Mouse (Mus musculus) layer of hippocampus, postnatal 10 days (tissue): ENCODE measurements around the gene Med23. TPM values are rescaled to one million over a fixed set of nuclear protein-coding genes. Genes with fewer than 3 reads are reported as not detected.

Experiments
- DNase-seq, 2 experiments: peaks; one replicate each; pipeline ENCODE4 v3.0.0; 2021; ENCODE audit warnings: low spot score in 2 of 2
- long read RNA-seq: library from polyadenylated mRNA; stranded (forward); transcript quantifications from one replicate; pipeline ENCODE4 v2.0.0, GENCODE M21; 2023
- total RNA-seq, 2 experiments: library from RNA; stranded (reverse); gene quantifications; 2 replicates each; pipeline ENCODE4 v1.2.3; 2021

The Med23 gene
- 10 to 100 TPM; 27.9 to 29.0 TPM for total RNA-seq
- long read RNA-seq, full-length matches to known transcripts = 1 of 5 reads
- long read RNA-seq, partial matches to known transcripts = 3 of 5 reads
- long read RNA-seq, other reads (novel, unspliced or antisense) = 1 of 5 reads

DNA sequence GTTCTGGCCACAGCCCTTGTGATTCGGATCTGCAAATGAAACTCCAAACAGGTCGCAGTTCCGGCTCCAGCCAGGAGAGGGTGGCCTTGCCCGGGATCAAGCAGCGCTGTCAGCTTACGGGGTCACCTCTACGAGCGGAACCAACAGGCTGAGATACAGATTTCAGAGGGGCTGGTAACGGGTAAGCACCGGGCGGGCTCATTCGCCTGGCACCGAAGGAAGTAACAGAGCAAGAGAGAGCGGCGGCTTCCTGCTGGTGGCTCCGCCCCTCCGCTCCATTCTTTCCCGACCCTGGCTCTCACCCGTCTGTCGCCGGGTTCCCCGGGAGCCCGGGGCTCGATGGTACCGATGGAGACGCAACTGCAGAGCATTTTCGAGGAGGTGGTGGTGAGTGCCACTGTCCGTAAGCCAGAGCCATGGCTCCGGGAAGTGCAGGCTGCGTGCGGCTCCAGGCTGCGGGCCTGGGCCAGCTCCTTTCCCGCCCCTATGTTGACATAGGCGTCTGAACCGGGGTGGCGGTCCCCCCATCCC is at the start of gene Med23:
Med23 (plus strand) TSS at position 227 of the 531 bp plus-strand sequence.
- peak; percentile 100 for DNase-seq

DNA sequence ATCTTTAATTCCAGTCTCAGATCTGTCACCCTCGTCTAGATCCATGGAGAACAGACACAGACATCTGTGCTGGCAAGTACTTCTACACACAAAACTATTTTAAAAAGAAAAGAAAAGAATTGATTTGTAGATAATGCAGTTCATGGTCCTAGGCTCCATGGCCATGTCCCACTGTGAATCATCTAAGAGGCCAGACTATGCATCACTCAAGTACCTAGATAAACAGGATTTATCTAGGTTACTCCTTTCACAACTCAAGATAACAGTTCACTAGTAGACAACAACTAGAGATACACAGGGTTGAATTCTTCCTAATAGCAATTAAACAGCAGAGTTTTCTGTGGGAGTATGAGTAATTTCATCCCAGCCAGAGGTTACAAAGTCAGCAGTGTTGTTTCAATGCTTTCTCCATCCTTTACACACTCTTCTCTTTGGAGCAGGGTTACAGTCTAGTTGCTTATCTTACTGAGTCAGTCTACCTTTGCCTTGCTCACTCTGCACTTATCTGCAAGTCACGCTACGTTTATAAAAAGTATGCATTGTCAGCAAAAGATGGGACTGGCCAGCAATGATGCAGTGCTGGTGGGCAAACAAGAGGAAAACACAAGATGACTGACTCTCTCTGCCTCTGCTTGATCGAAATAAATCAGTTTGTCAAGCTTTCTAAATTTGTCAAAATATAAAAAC is 47.7 kb upstream of the Med23 start:
- DNase-seq = no peak

DNA sequence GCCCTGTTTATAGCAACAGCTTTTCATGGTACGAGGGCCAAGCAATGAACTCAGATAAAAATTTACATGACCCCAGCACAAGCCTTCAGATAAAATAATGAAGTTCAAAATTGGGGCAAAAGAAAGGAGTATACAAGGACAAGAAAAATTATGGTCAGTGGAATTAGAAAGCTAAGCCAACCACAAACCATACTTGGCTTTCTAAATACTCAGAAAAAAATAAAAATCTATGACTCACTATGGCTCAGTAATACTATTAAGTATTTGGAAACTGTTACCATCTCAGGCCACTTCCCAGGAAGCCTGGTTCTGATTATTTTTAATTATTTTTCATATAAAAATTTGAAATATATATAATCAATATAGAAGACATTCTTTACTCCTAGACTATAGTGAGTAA is 46.9 kb upstream of the Med23 start:
- DNase-seq = no peak

DNA sequence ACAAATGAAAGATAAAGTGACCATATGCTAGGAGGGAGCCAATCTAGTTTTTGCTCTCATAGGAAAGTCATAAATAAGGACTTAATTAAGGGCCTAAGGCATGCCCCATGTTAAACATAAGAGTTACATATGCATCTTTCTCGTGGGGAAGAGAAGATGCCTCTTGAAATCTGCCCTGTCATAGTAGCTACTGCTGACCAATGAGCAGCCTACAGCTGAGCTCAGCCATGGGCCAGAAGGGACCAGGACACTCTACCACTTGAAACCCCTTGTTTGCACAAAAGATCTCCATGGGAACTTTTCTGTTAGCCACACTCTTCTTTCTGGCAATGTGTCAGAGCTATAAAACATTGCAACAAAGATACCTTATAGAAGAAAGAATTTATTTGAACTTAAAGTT is 46.5 kb upstream of the Med23 start:
- DNase-seq = no peak

DNA sequence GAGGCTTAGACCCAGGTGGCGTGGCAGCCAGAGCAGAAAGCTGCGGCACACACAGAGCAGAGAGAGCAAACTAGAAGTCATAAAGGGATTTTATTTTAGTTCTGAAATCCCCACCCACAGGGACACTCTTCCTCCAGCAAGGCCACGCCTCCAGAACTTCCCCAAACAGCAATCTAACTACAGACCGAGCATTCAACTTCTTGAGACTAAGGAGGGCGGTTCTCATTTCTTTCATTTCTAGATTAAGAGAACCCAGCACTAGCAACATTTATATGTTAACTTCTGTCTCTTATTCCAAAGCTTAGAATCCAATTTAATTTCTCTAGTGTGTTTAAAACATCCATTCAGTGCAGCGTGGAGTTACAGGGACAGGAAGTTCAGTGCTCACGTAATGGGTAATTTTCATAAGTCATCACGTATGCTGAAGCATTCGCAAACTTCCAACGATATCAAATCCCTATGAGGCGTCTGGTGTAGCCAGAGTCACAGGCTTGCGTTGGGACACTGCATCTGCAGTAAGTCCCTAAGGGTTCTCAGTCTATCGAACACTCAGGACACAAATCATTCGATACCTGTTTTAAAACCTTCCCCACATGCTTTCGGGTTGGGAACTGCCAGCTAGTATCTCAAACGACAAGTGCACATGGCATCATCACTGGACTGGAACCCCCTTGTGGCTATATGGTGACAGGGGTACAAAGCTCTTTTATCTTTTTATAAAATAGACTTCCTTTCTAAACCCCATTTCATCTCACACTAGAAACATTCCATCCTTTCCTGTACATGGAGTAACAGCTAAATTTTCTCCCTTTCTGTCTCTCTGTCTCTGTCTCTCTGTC is 45.9 kb upstream of the Med23 start:
- no peak for DNase-seq

DNA sequence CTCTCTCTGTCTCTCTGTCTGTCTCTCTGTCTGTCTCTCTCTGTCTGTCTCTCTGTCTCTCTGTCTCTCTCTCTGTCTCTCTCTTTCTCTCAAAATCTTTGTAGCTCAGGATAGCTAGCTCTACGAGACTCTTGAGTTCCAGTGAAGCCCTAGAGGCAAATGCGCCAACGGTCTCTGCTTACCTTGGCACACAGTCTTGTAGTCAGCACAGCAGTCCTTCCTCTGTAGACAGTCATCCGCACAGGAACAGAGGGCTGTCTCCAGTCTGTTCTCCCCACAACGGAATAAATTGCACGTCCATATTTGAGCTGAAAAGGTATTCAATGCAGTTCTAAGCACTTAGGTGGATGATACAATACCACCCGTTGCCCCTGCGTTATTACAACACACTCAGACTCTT is 45.2 kb upstream of the Med23 start:
- no peak for DNase-seq

DNA sequence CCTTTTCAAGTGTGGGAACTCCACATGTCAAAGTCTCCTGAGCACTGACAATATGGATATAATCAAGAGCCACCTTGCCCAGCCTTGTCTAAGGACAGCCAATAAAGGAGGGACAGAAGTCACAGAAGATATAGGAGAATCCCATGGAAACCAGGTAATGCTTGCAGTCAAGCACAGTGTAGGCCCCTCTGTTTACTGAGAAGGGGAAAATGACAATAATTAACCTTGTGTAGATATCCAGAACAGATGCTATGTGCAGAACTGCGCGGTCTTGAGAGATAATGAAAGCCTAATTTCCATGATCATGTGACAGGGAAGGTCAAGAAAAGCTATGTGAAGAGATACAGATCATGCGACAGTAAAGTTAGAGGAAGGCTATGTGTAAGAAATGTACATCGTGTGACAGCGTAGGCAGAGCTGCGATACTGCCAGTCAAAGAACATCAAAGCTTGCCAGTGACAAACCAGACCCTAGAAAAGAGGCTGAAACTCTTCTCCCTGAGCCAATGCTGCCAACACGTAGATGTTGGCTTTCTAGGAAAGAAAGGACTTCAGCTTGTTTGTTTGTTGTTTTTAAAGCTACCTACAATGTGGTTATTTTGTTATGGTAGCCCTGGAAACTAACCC is 44.2 kb upstream of the Med23 start:
- no peak for DNase-seq

DNA sequence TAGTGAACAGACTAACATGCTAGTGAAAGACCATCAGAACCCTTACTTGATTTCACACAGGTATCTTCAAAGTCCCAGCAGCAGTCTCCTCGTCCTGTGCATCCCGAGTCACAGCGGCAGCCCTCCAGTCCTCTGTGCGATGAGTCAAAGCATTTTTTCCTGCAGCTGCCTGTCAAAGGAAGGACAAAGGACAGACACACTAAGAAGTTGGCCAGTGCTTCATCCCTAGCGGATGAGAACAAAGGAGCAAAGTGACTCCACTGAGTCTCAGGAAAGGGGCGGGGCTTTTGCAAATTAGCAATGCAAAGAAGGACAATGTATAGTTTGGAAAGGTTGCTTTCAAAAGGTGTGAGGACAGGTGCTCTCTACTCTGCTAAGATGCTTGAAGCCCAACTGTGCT is 43.7 kb upstream of the Med23 start:
- DNase-seq = no peak

DNA sequence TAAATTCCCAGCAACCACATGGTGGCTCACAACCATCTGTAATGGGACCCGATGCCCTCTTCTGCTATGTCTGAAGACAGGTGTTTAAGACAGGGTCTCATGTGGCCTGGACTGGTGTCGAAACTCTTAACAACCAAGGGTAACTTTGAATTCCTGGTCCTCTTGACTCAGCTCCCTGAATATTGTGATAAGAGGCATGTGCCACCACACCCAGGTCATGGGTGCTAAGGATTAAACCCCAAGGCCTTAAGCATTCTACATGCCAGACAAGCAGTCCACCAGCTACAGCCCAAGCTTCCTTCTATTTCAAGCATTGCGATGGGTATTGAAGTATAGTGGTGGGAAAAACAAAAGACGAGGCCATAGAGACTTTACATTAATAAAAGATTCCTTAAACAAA is 41.6 kb upstream of the Med23 start:
- DNase-seq = no peak

DNA sequence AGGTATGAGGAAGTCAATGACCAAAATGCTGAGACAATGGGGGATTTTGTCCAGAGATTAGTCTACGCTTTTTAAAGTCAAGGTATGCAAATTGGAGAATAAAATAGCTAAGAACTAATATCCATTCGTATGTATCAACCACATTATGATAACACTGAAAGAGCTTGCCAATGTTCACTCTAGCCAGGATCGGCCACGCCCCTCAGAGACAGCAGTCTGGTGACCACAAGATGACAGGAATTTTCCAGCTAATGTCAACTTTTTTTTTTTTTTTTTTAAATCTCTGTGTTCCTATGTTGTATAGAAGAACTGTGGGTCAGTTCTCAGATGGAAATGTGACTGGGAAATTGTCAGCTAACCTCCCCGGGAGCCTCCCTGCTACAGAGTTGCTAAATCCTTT is 39.3 kb upstream of the Med23 start:
- DNase-seq = no peak

DNA sequence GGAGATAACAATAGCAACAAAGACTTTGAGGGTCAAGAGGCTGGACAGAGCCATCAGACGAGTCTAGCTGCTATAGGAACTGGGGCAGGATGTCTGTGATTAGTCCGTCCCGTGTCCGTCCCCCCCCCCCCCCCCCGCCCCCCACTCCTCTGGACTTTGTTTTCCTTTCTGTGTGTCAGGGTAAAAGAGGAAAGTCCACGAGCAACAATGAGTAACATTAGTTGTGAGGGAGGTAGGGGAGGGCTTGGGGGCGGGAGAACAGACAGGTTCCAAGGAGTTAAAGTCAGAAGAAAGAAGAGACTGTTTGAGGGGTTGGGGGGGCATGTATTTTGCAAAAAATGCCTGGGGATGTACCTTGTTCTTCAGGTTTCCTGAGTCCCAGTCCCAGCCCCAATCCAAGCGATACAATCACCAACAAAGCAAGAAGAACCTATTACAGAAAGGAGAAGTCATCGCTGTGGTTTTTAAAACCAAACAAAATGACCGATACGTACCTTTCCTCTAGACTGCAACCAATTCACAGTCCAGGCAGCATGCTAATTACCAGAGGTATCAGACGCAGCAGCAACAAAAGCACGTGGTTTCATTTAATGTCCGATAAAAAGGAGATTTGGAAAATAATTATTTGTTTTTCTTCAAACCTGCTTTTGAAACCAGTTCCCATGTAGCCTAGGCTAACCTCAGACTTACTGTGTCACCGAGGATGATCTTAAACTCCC is 38.2 kb upstream of the Med23 start:
- no peak for DNase-seq

DNA sequence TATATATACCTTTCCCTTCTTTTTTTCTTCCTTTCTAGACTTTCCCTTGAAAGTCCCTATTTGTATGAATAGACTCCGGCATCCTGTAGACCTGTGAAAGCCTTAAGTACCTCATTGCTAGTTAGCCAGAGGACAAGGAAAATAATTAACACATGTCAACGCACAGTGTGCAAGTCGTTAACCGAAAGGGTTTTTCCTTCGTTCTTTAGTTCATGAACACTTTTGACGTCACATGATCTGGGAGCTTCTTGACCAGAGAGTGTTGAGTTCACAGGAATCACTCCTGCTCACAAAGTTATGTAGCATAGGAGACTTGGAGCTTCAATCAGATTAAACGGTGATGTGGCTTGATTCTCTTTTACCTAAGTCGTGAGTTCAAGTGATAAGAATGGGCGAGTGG is 37.5 kb upstream of the Med23 start:
- no peak for DNase-seq

DNA sequence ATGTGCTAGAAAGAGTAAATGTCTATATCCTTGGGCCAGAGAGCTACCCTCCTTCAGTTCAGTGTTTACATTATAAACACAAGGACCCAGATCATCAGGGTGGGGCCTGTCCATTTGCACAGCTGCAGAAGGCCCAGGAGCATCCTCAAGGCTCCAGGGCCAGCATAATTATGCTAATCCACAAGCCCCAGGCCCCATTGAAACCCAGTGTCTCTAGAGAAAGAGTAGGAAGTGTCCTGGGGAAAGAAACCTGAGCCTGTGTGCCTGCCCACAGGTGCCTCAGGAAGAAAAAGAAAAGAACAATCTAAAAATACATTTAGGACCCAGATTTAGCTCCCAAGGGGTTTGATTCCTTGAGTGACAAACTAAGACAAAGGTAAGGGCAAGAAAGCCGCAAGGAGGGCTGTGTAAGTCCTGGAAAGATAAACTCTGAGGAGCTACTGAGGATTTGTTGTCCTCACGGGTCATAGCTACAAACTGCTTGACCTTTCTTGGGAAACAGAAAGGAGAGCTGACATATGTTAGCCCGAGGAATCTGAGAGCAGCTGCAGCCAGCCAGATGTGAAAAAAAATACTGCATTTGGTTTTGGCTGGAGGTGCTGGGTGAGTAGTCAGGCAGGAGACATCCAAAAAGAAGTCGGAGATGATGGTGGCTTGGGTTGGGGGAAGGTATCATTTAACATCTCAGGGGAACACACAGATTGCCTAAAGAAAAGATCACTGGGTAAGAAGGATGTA is 35.0 kb upstream of the Med23 start:
- DNase-seq = no peak

DNA sequence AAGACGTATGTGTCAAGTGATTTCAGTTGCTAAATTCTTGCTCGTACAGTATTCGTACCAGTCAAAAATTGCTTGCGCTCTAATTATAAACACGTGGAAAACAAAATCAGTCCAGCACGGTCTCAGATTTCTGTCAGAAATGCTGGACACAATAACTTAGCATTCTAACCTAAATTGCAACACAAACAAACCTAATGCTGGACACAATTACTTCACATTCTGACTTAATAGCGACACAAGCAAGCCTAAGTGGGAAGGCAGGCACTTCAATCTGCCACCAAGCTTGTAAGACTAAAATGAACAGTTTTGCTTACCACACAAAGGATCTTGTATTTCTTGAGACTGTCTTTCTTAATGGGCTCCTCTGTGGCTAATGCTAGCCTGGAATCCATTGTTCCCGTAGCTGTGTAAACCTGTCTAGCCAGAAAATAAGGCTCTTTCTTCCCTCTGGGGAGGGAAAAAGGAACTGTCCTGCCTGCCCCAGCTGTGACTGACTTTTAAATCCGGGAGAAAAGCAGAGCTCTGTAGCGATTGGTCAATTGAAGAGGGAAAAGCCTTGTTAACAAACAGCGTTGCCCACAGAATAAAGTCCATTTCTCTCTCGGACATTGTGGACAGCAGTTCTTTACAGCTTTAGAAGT is 34.0 kb upstream of the Med23 start:
- no peak for DNase-seq

DNA sequence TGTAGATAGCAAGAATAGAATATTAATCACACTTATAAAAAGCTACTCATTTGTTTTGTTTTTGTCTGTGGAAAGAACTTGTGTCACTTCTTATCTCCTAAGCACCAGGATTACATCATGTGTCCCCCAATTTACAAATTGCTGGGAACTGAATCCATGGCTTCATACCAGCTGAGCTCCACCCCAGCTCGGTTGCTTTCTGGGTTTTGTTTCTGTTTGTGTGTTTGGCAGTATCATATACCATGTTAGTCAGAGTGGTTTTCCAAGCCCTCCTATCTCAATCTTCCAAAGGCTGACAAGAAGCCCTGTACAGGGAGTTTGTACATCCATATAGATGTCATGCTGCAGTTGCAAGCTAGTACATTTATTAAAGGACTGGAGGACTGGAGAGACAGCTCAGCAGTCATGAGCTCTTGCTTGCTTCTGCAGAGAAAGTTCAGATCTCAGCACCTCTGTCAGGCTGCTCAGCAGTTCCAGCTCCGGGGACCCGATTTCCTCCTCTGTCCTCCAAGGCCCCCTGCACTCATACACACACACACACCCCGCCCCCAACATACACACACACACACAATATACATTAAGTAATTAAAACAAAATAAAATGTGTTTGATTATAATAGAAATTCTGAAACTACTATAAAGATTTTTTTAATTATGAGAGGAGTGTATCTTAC is 33.3 kb upstream of the Med23 start:
- no peak for DNase-seq

DNA sequence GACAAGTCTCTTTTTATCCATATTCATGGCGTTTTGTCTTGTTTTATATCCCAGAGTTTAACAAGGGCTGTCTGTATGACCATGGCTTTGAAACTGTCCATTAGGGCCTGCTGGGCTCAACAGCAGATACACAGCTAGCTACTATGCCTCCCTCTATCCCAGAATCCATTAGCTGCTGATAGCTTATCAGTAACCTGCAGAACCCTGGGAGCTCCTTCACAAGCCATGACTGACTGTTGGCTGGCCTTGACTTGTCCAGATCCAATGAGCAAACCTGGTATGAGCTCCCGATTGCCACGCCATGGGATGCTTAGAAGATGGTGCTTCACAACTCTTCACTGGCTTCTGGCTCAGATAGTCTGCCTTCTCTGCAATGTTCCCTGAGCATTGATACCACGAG is 29.0 kb upstream of the Med23 start:
- DNase-seq = no peak

DNA sequence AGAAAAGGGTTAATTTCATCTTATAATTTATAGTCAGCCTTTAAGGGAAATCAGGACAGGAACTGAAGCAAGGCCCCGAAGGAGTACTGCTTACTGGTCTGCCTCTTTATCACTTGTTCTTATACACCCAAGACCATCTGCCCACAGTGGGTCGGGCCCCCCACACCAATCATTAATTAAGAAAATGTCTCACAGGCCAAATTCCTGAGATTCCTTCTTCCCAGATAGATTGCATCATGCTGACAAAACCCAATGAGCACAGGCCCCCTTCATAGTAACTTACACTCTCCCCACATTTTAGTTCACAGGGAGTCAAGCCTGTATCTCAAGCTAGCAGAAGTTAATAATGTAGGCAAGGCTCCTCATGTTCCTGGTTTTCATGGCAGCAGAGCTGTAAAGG is 27.8 kb upstream of the Med23 start:
- DNase-seq = no peak

DNA sequence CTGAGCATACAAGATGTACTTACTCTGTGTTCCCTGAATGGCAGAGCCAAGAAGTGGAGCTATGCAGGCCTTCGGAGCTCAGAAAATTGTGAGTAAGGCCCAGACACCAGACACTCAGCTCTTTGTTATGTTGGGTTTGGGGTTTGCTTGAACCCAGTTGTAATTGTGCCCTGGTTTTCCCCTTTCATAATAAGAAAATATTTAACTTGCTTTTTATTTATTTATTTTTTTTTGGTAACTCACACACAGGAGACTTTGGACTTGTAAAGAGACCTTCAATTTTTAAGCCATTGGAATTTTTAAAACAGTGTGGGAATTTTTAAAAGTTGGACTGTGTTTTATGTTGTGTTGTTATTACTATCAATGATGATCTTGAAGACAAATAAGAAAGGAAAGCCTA is 27.1 kb upstream of the Med23 start, which contains the start of gene Enpp3:
Enpp3 (minus strand) TSS at position 148 of the 400 bp plus-strand sequence.
- DNase-seq = no peak

DNA sequence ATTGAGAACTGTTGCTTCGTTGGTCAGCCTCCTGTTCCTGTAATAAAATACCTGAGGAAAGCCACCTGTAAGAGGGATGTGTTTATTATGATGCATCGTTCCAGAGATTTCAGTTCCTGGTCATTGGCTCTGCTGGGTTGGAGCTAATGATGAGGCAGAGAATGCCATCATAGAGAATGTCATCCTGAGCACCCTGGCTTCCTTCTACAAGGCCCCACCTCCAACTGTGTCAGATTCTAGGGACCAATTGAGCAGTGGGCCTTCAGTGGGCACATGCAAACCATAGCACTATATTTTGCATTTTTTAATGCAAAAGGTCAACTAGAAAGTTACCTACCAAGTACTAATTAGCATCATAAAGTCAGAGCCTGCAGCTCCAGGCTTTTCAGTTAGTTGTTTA is 6.6 kb upstream of the Med23 start:
- DNase-seq = no peak
